Mouse (Mus musculus): ENCODE measurements around the gene Hist1h2bb. TPM values are rescaled to one million over a fixed set of nuclear protein-coding genes. Genes with fewer than 3 reads are reported as not detected.
"Not testable (repeated sequence)": the region's sequence is repeated elsewhere in the genome, so short reads cannot be mapped to it uniquely, and the experiment has no call there.

Hist1h2bb gene
- total and polyA plus RNA-seq, 3 experiments, result 0.53 to 2,852 (median 54.6) TPM

DNA sequence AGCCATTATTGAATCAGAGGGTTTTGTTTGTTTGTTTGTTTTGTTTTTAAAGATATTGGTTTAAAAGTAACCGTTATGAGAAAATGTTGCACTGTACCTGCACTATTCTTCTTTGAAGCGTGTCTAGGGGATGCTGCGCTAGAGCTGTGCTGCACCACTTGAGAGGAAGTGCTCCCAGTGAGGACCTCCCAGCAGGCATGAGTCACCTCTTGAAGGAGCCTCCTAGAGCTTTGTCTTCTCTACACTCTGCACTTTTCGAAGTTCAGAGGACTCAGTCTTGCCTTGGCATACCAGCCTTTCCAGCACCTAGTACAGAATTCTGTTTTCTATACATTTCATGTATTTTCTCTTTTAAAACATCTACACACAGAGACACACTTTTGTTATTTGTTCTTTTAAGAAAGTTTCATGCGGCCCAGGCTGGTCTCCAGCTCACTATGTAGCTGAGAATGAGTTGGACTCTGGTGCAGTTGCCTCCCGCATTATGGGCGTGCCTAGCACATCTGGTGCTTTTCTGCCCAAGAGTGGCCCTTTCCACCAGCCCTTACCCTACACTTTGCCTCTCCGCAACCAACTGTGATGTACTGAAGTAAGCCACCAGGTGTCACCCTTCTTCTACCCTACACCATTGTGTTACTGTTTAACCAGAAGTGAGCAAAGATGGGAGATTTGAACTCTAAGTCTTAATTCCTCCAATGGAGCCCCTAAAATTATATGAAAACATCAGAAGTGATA is 45.6 kb upstream of the Hist1h2bb start (continued):
- TF ChIP-seq CHD1 (IDR thresholded peaks at IDR 0.05; ENCODE audit: low read depth, low read length) (no peak), RCOR1 (conservative IDR thresholded peaks at IDR 0.05; ENCODE audit: low read depth, low read length) (no peak), POLR2A (IDR thresholded peaks at IDR 0.05; ENCODE audit: low read depth, low read length) (peak; percentile 31; the same call in 1 of the 2 replicates), MXI1 (IDR thresholded peaks at IDR 0.05; ENCODE audit: low read depth, low read length) (no peak), MEF2A (IDR thresholded peaks at IDR 0.05; ENCODE audit: borderline replicate concordance, low read depth, low read length) (0 out of 2 replicates have a peak, but pooled peaks have one; percentile 11), MAFK (IDR thresholded peaks at IDR 0.05; ENCODE audit: insufficient replicate concordance, low read length) (no peak), ZKSCAN1 (IDR thresholded peaks at IDR 0.05; ENCODE audit: borderline replicate concordance, low read depth, low read length) (no peak), TCF12 (IDR thresholded peaks at IDR 0.05; ENCODE audit: low read depth, low read length) (peak; percentile 65), GABPA (IDR thresholded peaks at IDR 0.05; ENCODE audit: insufficient replicate concordance, low read depth, low read length) (no peak), KAT2A (IDR thresholded peaks at IDR 0.05; ENCODE audit: insufficient replicate concordance, low read length) (no peak), BHLHE40 (IDR thresholded peaks at IDR 0.05; ENCODE audit: low read depth, low read length) (peak; percentile 40; the same call in 1 of the 2 replicates)

- Histone ChIP-seq H3K9ac (ENCODE audit: insufficient read depth, low read depth) (no peak overlapping the region), H3K79me2 (replicated peaks; ENCODE audit: control insufficient read depth, extremely low read depth, insufficient read depth, poor library complexity, severe bottlenecking) (no peaks in the 10 kb centered on the region), H3K27me3 (replicated peaks) (no peaks in the 10 kb centered on the region), H3K4me2 (ENCODE audit: insufficient read depth, low read depth, poor library complexity, severe bottlenecking) (no peak overlapping the region), H3K4me3 (replicated peaks in 1 of 3; ENCODE audit: low read depth in 2 of 3, low read length in 2 of 3, poor library complexity in 1 of 3) (no peak overlapping the region), H3K36me3 (replicated peaks in 1 of 2; ENCODE audit: control insufficient read depth in 1 of 2, insufficient read depth in 1 of 2, low read length in 1 of 2) (no peaks in the 10 kb centered on the region), H3K9me3 (replicated peaks; ENCODE audit: low read length) (no peaks in the 10 kb centered on the region), H3K4me1 (ENCODE audit: control insufficient read depth in 1 of 2, insufficient read depth in 2 of 2) (peaks cover 14 to 74% of the 10 kb centered on the region in 2 experiments), H3K27ac (ENCODE audit: insufficient read depth, low read depth) (no peak overlapping the region)
- TF ChIP-seq BHLHE40 (IDR thresholded peaks at IDR 0.05; ENCODE audit: low read depth, low read length) (peak; percentile 73), USF2 (conservative IDR thresholded peaks at IDR 0.05; ENCODE audit: low read depth, low read length) (no peak), ZNF384 (IDR thresholded peaks at IDR 0.05; ENCODE audit: low read depth, low read length) (no peak)
- DNase-seq (ENCODE audit: extremely low read depth), result no peak
- in situ Hi-C loops (cut with MboI; ENCODE audit: low pct_ligation_motif_present, low pct_unique_long_range_greater_than_20kb, low sequenced_read_pairs), result loop anchor here (5.0 kb wide), 1 partner anchor 35 kb away; the partner anchor contains the start of gene Hist1h1c
- dilution Hi-C loops (cut with MboI; ENCODE audit: extremely low pct_ligation_motif_present, extremely low pct_unique_long_range_greater_than_20kb, low sequenced_read_pairs), result no loop called here
Observed at GRCm38 (mm10) chr13:23702220-23702619, 44.3 kb upstream of the Hist1h2bb start.

DNA sequence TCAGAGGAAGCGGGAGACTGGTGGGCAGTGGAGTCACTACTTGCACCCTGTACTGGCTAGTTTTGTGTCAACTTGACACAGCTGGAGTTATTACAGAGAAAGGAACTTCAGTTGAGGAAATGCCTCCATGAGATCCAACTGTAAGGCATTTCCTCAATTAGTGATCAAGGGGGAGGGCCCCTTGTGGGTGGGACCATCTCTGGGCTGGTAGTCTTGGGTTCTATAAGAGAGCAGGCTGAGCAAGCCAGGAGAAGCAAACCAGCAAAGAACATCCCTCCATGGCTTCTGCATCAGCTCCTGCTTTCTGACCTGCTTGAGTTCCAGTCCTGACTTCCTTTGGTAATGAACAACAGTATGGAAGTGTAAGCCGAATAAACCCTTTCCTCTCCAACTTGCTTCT is 43.7 kb upstream of the Hist1h2bb start:
- H3K4me3 ChIP-seq (replicated peaks in 1 of 3; ENCODE audit: low read depth in 2 of 3, low read length in 2 of 3, poor library complexity in 1 of 3); dilution Hi-C loops (cut with MboI; ENCODE audit: extremely low pct_ligation_motif_present, extremely low pct_unique_long_range_greater_than_20kb, low sequenced_read_pairs); H3K4me2 ChIP-seq (ENCODE audit: insufficient read depth, low read depth, poor library complexity, severe bottlenecking); H3K9me3 ChIP-seq (replicated peaks; ENCODE audit: low read length); H3K27me3 ChIP-seq (replicated peaks); H3K27ac ChIP-seq (ENCODE audit: insufficient read depth, low read depth); H3K79me2 ChIP-seq (replicated peaks; ENCODE audit: control insufficient read depth, extremely low read depth, insufficient read depth, poor library complexity, severe bottlenecking); H3K9ac ChIP-seq (ENCODE audit: insufficient read depth, low read depth); H3K36me3 ChIP-seq (replicated peaks in 1 of 2; ENCODE audit: control insufficient read depth in 1 of 2, insufficient read depth in 1 of 2, low read length in 1 of 2); DNase-seq (ENCODE audit: extremely low read depth): not testable (repeated sequence)
- H3K4me1 ChIP-seq (ENCODE audit: control insufficient read depth in 1 of 2, insufficient read depth in 2 of 2), result peaks cover 14 to 75% of the 10 kb centered on the region in 2 experiments
- in situ Hi-C loops (cut with MboI; ENCODE audit: low pct_ligation_motif_present, low pct_unique_long_range_greater_than_20kb, low sequenced_read_pairs), result loop anchor here (5.0 kb wide), 1 partner anchor 34 kb away; the partner anchor contains the start of gene Hist1h1c
